Mouse (Mus musculus): Measurements from ENCODE around the gene Mogat2. TPM values are rescaled to one million over a fixed set of nuclear protein-coding genes. Genes with fewer than 3 reads are reported as not detected.

Mogat2 gene
- 3.0 and 3.1 TPM in 2 replicates for polyA plus RNA-seq (2015; fragmentation: Nextera tagmentation; extraction: Ambion mirVana)

GRCm38 (mm10) chr7:99238417-99238816, at the start of gene Mogat2:
Gene Mogat2, minus strand, starts transcription at chr7:99238619.
- no peak within 1 kb of the TSS for H3K9ac ChIP-seq
- peaks cover 20% of the 10 kb centered on the region for H3K27me3 ChIP-seq
- no peak within 1 kb of the TSS for H3K4me3 ChIP-seq
- 0 out of 2 replicates have a peak, but pooled peaks cover 10% of the 10 kb centered on the region for H3K4me1 ChIP-seq
- WGBS: 12% methylated on average over 13 of the region's 13 CpGs
- H3K36me3 ChIP-seq (ENCODE audit: poor library complexity, severe bottlenecking): no peaks in the 10 kb centered on the region
- H3K9me3 ChIP-seq (replicated peaks): no peaks in the 10 kb centered on the region
- ATAC-seq: no peak; the same call in 1 of the 2 replicates
- no peak within 1 kb of the TSS for H3K27ac ChIP-seq
- no peak within 1 kb of the TSS for H3K4me2 ChIP-seq

DNA sequence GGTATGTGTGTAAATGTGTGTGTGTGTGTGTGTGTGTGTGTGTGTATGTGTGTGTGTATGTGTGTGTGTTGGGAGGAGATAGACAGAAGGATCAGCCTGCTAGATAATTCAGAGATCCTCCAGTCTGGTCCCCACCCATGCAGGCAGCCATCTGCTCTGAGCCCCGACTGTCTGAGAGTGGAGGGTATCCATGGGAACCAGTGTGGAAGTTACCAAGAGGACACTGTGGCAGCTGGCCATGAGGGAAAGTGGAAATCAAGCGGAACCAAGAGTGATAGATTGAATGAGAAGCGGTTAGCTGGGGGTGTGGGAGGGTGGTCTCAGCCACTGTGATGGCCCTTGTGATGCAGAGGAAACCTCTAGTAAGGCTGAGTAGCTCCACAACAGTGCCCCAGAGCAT, 48.9 kb upstream of the Mogat2 start:
- peak overlapping the region; percentile 10; the same call in 1 of the 2 replicates for H3K4me2 ChIP-seq

GRCm38 (mm10) chr7:99279586-99279985, 41.2 kb upstream of the Mogat2 start:
- H3K9ac ChIP-seq: no peak overlapping the region
- H3K9me3 ChIP-seq (replicated peaks): no peaks in the 10 kb centered on the region
- no peak overlapping the region for H3K4me2 ChIP-seq
- no peaks in the 10 kb centered on the region for H3K27me3 ChIP-seq
- ATAC-seq: no peak
- H3K4me3 ChIP-seq: no peak overlapping the region
- 37% methylated on average over 8 of the region's 8 CpGs for WGBS
- peaks cover 23% of the 10 kb centered on the region for H3K4me1 ChIP-seq
- no peak overlapping the region for H3K27ac ChIP-seq
- peaks cover 4% of the 10 kb centered on the region; the same call in 1 of the 2 replicates for H3K36me3 ChIP-seq (ENCODE audit: poor library complexity, severe bottlenecking)

More for the DNA sequence above, 48.9 kb upstream of the Mogat2 start:
- H3K36me3 ChIP-seq (ENCODE audit: poor library complexity, severe bottlenecking): peaks cover 13% of the 10 kb centered on the region; the same call in 1 of the 2 replicates
- WGBS: 22% methylated on average over 3 of the region's 3 CpGs
- no peaks in the 10 kb centered on the region for H3K27me3 ChIP-seq
- no peak overlapping the region for H3K4me3 ChIP-seq
- no peak overlapping the region for H3K9ac ChIP-seq
- no peaks in the 10 kb centered on the region; the same call in 1 of the 2 replicates for H3K9me3 ChIP-seq (replicated peaks)
- ATAC-seq: peak; percentile 89
- peaks cover 16% of the 10 kb centered on the region for H3K4me1 ChIP-seq
- H3K27ac ChIP-seq: peak overlapping the region; percentile 59

DNA sequence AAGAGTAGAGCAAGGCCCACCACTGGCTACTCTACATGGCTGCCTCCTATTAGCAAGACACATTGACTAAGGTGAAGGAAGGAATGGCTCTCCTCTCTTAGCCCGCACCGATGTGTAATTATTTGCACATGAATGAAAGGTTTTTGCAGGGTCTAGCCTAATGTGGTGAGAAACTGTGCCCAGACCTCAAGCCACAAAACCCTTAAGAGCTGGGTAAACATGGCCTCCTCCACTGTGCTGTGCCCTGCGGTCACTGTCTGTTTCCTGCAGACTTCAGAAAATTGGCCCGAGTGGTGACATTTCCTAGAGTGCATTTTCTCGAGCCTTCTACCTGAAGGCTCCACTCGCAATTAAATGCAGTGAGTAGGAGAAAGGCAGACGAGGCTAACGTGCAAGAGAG, 39.9 kb upstream of the Mogat2 start:
- 89% methylated on average over 8 of the region's 8 CpGs for WGBS
- ATAC-seq: no peak
- Histone ChIP-seq H3K36me3 (ENCODE audit: poor library complexity, severe bottlenecking) (peaks cover 9% of the 10 kb centered on the region; the same call in 1 of the 2 replicates), H3K27me3 (no peaks in the 10 kb centered on the region), H3K27ac (no peak overlapping the region), H3K4me3 (no peak overlapping the region), H3K4me1 (peaks cover 35% of the 10 kb centered on the region), H3K9ac (no peak overlapping the region), H3K9me3 (replicated peaks) (no peaks in the 10 kb centered on the region), H3K4me2 (no peak overlapping the region)

- H3K27ac ChIP-seq: no peak overlapping the region
- H3K4me1 ChIP-seq: peaks cover 47% of the 10 kb centered on the region
- H3K4me2 ChIP-seq: no peak overlapping the region
- peaks cover 9% of the 10 kb centered on the region; the same call in 1 of the 2 replicates for H3K36me3 ChIP-seq (ENCODE audit: poor library complexity, severe bottlenecking)
- 85% methylated on average over 1 of the region's 1 CpGs for WGBS
- H3K9ac ChIP-seq: no peak overlapping the region
- H3K27me3 ChIP-seq: no peaks in the 10 kb centered on the region
- no peaks in the 10 kb centered on the region for H3K9me3 ChIP-seq (replicated peaks)
- ATAC-seq: no peak
- no peak overlapping the region for H3K4me3 ChIP-seq
Observed at GRCm38 (mm10) chr7:99276679-99277078, 38.3 kb upstream of the Mogat2 start.

DNA sequence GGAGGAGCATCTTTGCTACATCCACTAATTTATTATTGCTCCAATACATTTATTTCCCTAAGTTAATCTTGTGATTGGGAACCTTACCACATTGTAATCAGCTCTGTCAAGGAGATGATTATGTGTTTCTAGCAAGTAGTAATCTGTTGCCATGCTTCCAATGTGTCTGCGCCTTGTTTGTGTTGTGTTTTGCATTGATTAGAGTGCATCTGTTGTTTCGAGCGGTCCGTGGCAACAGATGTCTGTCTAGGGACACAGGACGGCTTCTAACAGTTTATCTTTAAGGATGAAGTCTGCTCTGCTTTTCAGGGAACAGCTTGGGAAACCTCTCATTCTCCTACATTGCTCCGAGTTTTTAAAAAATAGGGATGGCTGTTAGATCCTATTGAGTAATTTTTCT, 36.7 kb upstream of the Mogat2 start:
- H3K4me3 ChIP-seq: no peak overlapping the region
- ATAC-seq: peak; percentile 42; the same call in 1 of the 2 replicates

DNA sequence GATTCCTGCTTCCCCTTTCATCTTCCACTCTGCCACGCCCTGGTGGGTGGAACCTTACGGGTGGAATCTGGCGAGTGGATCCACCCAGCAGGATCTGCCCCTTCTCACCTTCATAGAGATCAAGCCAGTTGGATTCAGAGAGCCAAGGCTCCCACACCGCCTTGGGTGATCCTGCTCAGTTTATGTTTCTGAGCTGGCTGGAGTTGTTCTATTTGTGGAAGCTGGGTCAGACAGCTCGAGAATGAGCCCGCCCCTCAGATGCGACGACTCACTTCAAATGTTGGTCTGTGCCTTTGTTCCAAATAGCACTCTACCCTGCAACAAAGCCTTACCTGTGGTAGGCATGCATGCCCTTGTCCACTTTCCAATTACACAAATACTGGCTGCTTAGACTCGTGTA, 33.2 kb upstream of the Mogat2 start:
- Histone ChIP-seq H3K4me3 (peak overlapping the region; percentile 77), H3K4me2 (peak overlapping the region; percentile 97), H3K9ac (peak overlapping the region; percentile 83), H3K27me3 (0 out of 2 replicates have a peak, but pooled peaks cover 1% of the 10 kb centered on the region), H3K9me3 (replicated peaks) (no peaks in the 10 kb centered on the region), H3K4me1 (peaks cover 69% of the 10 kb centered on the region), H3K36me3 (ENCODE audit: poor library complexity, severe bottlenecking) (peaks cover 12% of the 10 kb centered on the region; the same call in 1 of the 2 replicates), H3K27ac (peak overlapping the region; percentile 51)
- WGBS: 66% methylated on average over 9 of the region's 9 CpGs
- ATAC-seq: no peak

More for the DNA sequence above, 36.7 kb upstream of the Mogat2 start:
- Histone ChIP-seq H3K36me3 (ENCODE audit: poor library complexity, severe bottlenecking) (peaks cover 12% of the 10 kb centered on the region; the same call in 1 of the 2 replicates), H3K27ac (no peak overlapping the region), H3K27me3 (no peaks in the 10 kb centered on the region), H3K4me2 (peak overlapping the region; percentile 20; the same call in 1 of the 2 replicates), H3K4me1 (peaks cover 62% of the 10 kb centered on the region), H3K9me3 (replicated peaks) (no peaks in the 10 kb centered on the region), H3K9ac (no peak overlapping the region)
- 64% methylated on average over 6 of the region's 6 CpGs for WGBS

GRCm38 (mm10) chr7:99268951-99269945, 30.8 kb upstream of the Mogat2 start:
- H3K9ac ChIP-seq: peak overlapping the region; percentile 83
- peaks cover 54% of the 10 kb centered on the region for H3K4me1 ChIP-seq
- H3K36me3 ChIP-seq (ENCODE audit: poor library complexity, severe bottlenecking): peaks cover 8% of the 10 kb centered on the region; the same call in 1 of the 2 replicates
- 0 out of 2 replicates have a peak, but pooled peaks cover 4% of the 10 kb centered on the region for H3K27me3 ChIP-seq
- peak overlapping the region; percentile 77 for H3K4me3 ChIP-seq
- ATAC-seq: peak; percentile 9
- no peak overlapping the region; the same call in 1 of the 2 replicates for H3K27ac ChIP-seq
- 5% methylated on average over 42 of the region's 42 CpGs for WGBS
- peak overlapping the region; percentile 97 for H3K4me2 ChIP-seq
- no peaks in the 10 kb centered on the region for H3K9me3 ChIP-seq (replicated peaks)

DNA sequence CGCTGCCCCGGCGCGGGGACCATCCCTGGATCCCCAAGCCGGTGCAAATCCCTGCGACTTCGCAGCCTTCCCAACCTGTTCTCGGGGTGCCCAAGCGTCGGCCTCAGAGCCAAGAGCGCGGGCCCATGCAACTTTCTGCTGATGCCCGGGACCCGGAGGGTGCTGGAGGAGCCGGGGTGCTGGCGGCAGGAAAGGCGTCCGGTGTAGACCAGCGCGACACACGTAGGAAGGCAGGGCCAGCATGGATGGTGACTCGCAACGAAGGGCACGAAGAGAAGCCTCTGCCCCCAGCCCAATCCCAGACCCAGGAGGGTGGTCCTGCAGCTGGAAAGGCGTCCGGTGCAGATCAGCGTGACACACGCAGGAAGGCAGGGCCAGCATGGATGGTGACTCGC, 30.1 kb upstream of the Mogat2 start:
- Histone ChIP-seq H3K27ac (peak overlapping the region; percentile 96), H3K9ac (peak overlapping the region; percentile 83), H3K9me3 (replicated peaks) (no peaks in the 10 kb centered on the region), H3K4me1 (peaks cover 47% of the 10 kb centered on the region), H3K36me3 (ENCODE audit: poor library complexity, severe bottlenecking) (peaks cover 4% of the 10 kb centered on the region; the same call in 1 of the 2 replicates), H3K27me3 (0 out of 2 replicates have a peak, but pooled peaks cover 4% of the 10 kb centered on the region), H3K4me3 (peak overlapping the region; percentile 77), H3K4me2 (peak overlapping the region; percentile 97)
- peak; percentile 25 for ATAC-seq
- 0% methylated on average over 29 of the region's 29 CpGs for WGBS

GRCm38 (mm10) chr7:99267897-99268505, 29.6 kb upstream of the Mogat2 start:
- Histone ChIP-seq H3K9ac (peak overlapping the region; percentile 83), H3K9me3 (replicated peaks) (no peaks in the 10 kb centered on the region), H3K4me1 (peaks cover 43% of the 10 kb centered on the region), H3K4me3 (peak overlapping the region; percentile 77), H3K27ac (peak overlapping the region; percentile 96), H3K4me2 (peak overlapping the region; percentile 97), H3K27me3 (0 out of 2 replicates have a peak, but pooled peaks cover 4% of the 10 kb centered on the region), H3K36me3 (ENCODE audit: poor library complexity, severe bottlenecking) (peaks cover 4% of the 10 kb centered on the region; the same call in 1 of the 2 replicates)
- under 1% methylated on average over 58 of the region's 59 CpGs for WGBS
- peak; percentile 91 for ATAC-seq

DNA sequence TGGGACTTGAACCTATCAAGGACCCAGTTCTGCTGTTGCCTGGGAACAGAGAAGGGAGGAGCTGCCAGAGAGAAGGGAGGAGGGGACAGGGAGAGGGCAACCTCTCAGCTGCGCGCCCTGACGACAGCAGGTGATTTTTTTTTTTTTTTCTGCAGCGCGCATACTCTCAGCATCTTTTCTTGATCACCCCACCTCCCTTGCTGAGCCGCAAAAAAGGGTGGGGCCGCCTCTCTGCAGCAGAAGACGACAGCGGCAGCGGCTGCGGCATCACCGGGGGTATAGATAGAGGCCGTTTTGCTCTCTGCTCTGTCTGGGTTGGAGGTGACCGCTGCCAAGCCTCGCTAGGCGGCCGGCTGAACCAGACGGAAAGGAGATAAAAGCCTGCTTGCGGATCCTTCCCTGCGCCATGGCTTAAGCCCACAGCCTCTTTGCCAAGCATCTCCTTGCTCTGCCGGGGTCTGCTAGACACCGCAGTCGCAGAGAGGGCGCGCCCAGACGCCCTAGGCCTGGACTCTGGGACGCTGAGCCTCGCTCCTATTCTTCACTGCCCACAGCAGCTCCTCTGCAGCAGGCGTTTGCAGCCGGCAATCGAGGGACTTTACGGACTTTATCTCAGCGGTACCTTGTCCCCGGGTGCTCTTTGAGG, 29.0 kb upstream of the Mogat2 start, which contains the start of gene Map6:
Gene Map6 (plus strand): TSS at position 197 of the 646 bp plus-strand sequence.
- H3K4me1 ChIP-seq: peaks cover 37% of the 10 kb centered on the region
- H3K9ac ChIP-seq: peak within 1 kb of the TSS; percentile 83
- ATAC-seq: peak; percentile 66
- H3K27me3 ChIP-seq: 0 out of 2 replicates have a peak, but pooled peaks cover 4% of the 10 kb centered on the region
- under 1% methylated on average over 33 of the region's 34 CpGs for WGBS
- peak within 1 kb of the TSS; percentile 96 for H3K27ac ChIP-seq
- H3K9me3 ChIP-seq (replicated peaks): no peaks in the 10 kb centered on the region
- H3K4me2 ChIP-seq: peak within 1 kb of the TSS; percentile 97
- peak within 1 kb of the TSS; percentile 77 for H3K4me3 ChIP-seq
- peaks cover 4% of the 10 kb centered on the region; the same call in 1 of the 2 replicates for H3K36me3 ChIP-seq (ENCODE audit: poor library complexity, severe bottlenecking)

Measured in forebrain, embryonic 13.5 days (tissue).